Mouse (Mus musculus) small intestine, adult 2 months (tissue): ENCODE measurements around the gene Atg14.

Experiments
- CTCF ChIP-seq: fragments of 200-500 bp; IDR thresholded peaks from 2 replicates; pipeline ENCODE4 v1.5.1; 2012; ENCODE audit warnings: low read depth, mild to moderate bottlenecking, control low read depth, inconsistent platforms, low read length, moderate library complexity, mixed read lengths; ENCODE audit not compliant: insufficient replicate concordance, insufficient read length; ENCODE audit errors: extremely low read depth
- POLR2A ChIP-seq: fragments of 200-500 bp; IDR thresholded peaks from 2 replicates; pipeline ENCODE4 v1.6.1; 2012; ENCODE audit warnings: low read depth, mild to moderate bottlenecking, control low read depth, inconsistent platforms, low read length, moderate library complexity

DNA sequence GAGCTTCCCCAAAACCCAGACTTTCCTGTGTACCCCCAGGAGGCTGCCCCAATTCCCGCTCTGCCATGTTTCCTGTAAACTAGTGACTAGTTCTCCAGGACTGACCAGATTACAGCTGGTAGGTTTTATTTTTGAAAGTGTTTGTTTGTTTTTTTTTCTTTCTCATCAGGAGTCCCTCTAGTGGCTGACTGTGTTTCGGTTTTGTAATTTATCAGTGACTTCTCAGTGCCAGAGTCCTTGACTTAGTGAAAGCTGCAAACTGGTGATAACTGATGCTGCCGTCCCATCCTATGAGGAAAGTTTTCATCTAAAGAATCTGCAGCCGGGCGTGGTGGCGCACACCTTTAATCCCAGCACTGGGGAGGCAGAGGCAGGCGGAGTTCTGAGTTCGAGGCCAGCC lies 54.8 kb downstream of the Atg14 start:
- TF ChIP-seq CTCF: peak; percentile 47; the same call in 1 of the 2 replicates
- no peak for TF ChIP-seq POLR2A
